Mouse (Mus musculus) CH12F3 (cell line): ENCODE data around the gene Lrrc8a.

Experiments
- in situ Hi-C: fragments of 300-500 bp; cut with MboI; formaldehyde crosslinking; loops from 2 replicates; pipeline ENCODE4 v1.14.3; 2020; ENCODE audit warnings: low sequenced_read_pairs

Gene Lrrc8a

DNA sequence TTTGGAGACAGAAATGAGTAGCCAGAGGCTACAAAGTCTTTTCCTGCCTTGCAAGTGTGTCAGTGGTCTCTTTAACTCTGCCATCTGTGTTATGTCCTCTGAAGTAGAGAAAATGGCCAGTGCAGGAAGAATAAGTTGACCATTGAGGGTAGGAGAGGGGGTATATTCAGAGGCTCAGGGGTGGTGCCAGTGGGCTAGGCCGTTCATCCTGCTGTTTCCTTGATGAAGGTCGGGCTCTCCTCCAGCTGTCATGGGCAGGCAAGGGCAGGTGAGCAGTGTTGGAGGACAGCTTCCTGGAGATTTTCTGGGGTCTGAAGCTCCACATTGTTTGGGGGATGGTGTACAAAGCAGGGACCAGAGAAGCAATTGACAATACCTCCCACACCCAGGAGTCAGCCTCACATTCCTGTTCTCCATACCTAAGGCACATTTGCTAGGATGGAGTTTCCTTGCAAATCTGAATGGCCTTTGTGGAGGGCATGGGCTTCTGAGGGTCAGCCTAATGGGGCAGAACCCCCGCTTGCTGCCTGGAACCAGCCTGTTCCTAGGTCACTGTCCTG lies 1.5 kb downstream of the Lrrc8a start:
- in situ Hi-C loops, result no loop called here

DNA sequence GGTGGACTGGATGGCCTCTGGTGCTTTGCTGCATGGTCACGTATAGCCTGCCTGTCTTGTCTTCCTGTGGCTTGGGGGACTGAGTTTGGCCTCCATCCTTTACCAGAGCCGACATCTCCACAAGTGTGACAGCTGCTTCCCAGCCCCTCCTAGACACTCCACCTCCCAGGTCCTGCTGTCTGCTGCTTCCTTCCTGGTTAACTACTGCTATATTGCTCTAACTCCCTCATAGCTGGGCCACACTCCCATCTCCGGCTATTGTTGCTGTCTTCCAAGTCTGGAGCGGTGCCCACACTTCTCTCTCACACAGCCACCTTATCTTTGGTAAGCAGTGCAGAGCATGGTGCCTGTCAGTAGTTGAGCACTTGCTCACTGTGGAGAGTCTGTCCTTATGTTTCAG lies 2.3 kb downstream of the Lrrc8a start:
- in situ Hi-C loops, result no loop called here

DNA sequence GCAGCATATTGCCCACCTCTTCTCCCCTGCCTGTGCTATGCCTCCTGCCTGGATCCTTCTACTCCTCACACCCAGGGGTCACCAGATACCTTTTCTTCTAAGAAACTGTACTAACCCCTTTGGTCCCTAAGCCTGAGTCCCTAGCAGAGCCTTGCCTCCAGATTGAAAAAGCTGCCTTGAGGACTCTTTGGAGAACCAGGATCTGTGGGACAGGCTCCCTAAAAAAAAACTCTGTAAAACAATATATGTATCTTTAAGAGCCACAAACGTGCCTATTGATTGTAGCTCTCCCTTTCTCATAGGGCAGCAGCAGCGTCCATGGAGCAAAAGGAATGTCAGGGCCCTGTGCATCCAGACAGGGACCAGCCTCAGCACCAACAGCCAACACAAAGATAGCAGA lies 2.8 kb downstream of the Lrrc8a start, which contains the start of gene Gm28035:
TSS of gene Gm28035 (plus strand) at position 301 of the 400 bp plus-strand sequence.
- in situ Hi-C loops, result no loop called here

DNA sequence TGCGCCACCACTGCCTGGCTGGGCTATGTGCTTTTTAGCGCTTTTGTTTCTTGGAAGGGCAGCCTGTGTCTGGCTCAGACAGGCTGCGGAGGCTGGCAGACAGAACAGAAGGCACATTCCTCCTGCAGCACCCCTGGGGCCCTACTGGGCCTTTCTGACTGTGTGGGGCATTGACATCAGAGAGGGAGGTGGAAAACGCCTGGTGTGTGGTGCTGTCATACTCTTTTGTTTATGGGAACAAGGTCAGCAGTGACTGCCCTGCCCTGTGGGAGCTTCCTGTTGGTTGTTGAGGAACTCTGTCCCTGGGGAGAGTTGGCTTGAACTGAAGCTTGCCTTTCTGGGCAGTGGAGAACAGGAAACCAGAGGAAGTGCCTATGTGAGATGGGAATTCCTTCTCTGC lies 5.0 kb downstream of the Lrrc8a start:
- in situ Hi-C loops, result no loop called here

DNA sequence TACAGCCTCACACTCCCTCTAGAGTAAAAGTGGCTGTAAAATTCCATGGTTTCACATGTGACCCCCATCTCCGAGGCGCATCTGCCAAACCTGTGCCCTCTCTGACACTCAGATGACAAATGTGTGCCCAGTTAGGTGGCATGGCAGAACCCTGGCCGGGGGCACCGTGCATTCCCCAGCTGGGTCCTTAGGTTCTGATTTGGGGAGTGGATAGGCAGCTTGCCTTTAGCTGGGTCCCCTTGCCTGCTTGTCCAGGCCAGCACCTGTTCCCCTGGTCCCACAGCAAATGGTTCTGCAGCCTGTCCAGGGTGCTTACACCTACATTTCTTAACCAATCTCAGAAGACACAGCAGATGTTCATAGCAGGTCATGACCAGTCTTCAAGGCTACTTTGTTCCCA lies 5.9 kb downstream of the Lrrc8a start:
- in situ Hi-C loops, result no loop called here

DNA sequence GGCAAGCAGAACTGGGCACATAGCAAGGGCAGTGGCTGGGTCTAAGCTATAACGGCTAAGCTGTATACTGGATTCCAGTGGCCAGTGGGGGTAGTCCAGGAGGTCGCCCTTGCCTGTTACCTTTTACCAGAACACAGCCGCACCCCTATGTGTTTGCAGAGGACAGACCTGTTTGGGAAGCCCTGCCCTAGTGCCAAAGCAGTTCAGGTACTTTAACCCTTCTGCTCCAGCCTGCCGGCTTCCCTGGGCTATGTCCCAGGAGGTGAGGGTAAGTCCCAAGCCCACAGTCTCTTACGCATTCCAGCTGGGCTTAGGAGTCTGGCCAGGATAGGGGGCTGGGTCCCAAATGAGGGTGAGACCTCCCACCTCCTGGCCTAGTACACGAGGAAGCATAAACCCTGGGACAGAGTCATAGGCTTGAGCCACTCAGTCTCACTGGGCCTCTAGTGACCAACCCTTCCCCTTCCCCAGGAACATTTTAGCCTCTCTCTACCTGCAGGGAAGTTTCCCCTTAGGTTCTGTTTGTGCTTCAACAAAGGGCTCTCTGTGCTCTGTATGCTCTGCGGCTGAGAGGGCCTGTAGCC lies 7.2 kb downstream of the Lrrc8a start:
- in situ Hi-C loops, result no loop called here

DNA sequence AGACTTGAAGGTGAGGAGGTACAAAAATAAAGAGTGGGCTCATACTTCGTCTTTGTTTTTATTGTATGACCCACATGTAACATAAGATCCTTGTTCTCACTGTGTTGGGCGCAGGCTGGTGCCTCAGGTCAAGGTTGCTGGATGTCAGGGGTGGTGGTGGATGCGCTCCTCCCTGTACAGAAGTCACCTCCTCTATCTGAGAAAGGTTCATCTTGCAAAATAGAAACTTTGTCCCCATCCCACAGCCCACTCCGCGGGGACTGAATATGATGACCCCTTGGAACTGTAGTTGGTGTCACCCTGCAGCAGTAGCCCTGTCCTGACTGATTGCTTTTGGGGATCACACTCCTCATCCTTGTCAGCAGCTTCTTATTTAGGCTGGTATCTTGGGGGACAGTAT lies 9.5 kb downstream of the Lrrc8a start:
- in situ Hi-C loops, result no loop called here

DNA sequence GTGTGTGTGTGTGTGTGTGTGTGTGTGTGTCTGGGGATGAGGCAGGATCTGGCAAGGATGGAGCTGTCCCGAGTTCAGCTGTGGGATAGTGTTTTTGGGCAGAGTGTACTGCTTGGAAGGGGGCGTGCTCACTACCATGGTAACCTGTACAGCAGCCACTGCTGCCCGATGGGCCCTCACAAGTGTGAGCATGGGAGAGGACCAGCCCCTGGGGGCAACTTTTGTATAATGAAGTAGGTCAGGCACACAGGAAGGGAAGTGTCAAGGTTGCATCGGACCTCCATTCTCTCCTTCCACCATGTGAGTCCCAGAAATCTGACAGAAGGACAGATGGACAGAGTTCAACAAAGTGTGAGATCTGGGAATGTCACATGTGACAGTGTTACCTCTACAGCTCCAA lies 10.2 kb downstream of the Lrrc8a start:
- in situ Hi-C loops, result no loop called here

DNA sequence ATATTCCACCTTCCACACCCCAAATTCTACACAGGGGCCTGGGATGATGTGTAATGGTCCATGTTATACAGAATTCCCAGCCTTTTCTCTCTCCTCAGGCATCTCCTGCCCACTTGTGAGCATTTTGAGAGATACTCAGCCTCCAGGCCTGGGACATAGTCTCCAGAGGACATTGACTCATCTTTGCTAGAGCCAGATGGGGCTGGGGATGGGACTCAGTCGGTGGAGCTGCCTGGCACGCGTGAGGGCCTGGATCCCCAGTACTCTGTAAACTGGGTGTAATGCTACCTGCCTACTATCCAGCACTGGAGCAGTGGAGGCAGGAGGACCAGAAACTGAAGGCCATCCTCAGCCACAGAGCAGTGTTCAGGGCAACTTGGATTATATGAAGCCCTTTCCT lies 11.7 kb downstream of the Lrrc8a start:
- in situ Hi-C loops, result no loop called here

DNA sequence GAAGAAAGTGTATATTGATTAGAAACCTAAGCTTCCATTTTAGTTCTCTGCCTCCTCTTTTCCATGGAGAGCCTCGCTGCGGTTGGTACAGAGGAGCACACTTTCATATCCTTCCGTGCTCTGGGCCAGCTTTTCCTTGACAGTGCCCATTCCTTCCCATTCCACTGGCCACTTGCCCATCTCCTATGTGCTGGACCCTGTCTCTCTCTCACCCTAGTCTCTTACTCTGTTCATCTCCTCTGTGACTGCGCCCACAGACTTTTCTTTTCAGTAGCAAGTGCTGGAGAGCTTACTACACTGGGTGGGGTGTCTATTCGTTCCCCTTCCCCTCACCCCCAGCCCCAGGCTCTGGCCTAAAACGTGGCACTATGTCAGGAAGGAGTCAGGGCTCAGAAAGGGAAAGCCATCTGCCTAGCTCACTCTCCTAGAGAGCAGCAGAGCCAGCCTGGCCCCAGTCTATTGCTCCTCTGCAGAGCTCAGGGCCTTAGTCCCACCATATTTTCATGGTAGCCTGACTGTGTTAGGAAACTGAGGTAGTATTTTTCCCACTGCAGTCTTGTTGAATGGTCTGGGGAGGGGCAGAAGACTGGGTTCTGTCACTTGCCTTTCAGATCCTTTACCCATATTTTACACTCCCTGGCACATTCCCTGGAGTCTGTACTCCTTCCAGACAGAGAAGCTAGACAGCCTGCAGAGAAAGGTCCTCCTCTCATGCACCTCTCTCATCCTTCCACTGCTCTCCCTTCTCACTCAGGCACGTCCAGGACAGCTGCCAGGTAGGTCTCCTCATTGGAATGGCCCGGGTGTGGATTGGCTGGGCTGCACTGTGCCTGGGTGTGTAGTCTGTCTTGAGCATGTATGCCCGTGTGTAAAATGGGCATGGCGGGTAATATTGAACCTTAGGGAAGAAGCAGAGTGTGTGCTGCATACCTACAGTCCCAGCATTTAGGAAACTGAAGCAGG lies 12.9 kb downstream of the Lrrc8a start:
- in situ Hi-C loops, result no loop called here

DNA sequence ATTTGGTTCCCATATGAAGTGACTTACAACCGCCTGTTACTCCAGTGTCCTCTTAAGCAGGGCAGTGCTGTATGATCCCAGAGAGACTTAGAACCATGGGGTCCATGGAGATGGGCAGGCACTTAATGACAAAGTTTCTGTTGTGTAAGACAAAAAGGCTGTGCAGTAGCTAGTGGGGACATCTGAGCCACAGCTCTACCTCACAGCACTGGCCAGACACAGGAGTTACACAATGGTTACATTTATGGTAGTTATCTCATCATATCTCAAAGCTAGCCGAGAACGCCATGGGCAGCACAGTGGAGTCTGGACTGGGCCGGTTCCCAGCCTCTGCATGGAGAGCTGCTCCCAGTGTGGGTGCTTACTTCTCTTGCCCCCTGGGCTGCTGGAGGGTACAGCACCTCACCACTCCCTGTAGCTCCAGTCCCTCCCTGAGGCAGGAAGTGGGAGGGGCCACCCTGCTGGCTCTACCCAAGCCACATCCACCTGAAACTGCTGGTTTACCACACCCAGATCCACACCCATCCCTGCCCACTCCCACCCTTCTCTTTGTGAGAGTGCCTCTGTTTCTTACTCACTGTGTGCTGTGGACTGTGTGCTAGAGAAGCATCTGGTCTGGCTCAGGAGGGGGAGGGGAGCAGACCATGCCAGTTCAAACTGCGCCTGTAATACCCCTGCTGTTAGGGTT lies 14.0 kb downstream of the Lrrc8a start:
- in situ Hi-C loops, result no loop called here

DNA sequence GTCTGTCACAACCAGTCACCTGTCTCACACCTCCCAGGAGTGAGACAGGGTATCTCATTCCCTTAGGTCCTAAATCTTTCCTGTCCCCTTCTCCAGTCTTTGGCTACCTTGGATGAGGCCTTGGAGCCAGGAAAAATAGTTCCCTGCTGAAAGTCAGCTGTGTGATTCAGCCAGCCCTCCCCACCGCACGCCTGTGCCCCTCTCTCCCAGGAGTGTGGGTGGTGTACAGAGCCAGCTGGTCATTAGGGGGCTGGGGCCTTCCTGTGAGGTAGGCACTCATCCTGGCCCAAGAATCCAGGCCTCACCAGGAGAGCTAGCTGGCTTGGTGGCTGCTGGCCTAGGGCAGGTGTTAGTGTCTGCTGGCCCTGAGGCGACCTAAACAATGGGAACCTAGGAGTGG lies 15.0 kb downstream of the Lrrc8a start:
- in situ Hi-C loops, result no loop called here

DNA sequence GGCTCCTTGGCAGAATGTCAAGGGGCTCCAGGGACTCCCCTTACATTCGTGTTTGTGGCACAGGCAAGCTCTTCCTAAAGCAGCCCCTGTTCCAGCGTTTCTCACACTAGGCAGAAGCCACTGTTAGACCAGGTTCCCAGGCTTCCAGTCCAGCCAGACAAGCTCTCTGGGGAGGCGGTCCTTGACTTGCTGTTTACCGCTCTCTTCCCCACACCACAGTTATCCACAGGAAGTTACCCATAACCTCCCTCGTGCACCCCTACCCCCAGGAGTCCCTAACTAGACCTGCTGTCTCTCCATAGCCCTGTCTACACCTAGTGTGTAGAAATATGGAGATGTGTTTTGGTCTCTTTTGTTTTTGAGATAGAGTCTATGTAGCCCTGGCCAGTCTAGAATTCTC lies 16.3 kb downstream of the Lrrc8a start:
- in situ Hi-C loops, result no loop called here

DNA sequence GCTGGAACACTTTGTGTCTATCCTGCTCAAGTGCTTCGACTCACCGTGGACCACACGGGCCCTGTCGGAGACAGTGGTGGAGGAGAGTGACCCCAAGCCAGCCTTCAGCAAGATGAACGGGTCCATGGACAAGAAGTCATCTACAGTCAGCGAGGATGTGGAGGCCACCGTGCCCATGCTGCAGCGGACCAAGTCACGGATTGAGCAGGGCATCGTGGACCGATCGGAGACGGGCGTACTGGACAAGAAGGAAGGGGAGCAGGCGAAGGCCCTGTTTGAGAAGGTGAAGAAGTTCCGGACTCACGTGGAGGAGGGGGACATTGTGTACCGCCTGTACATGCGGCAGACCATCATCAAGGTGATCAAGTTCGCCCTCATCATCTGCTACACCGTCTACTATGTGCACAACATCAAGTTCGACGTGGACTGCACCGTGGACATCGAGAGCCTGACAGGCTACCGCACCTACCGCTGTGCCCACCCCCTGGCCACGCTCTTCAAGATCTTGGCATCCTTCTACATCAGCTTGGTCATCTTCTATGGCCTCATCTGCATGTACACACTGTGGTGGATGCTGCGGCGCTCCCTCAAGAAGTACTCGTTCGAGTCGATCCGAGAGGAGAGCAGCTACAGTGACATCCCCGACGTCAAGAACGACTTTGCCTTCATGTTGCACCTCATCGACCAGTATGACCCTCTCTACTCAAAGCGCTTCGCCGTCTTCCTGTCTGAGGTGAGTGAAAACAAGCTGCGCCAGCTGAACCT lies 18.3 kb downstream of the Lrrc8a start:
- in situ Hi-C loops, result no loop called here

DNA sequence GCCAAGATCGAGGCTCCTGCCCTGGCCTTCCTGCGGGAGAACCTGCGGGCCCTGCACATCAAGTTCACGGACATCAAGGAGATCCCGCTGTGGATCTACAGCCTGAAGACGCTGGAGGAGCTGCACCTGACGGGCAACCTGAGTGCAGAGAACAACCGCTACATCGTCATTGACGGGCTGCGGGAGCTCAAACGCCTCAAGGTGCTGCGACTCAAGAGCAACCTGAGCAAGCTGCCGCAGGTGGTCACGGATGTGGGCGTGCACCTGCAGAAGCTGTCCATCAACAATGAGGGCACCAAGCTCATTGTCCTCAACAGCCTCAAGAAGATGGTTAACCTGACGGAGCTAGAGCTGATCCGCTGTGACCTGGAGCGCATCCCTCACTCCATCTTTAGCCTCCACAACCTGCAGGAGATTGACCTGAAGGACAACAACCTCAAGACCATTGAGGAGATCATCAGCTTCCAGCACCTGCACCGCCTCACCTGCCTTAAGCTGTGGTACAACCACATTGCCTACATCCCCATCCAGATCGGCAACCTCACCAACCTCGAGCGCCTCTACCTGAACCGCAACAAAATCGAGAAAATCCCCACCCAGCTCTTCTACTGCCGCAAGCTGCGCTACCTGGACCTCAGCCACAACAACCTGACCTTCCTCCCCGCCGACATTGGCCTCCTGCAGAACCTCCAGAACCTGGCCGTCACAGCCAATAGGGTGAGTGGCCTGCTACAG lies 19.3 kb downstream of the Lrrc8a start:
- in situ Hi-C loops, result no loop called here

DNA sequence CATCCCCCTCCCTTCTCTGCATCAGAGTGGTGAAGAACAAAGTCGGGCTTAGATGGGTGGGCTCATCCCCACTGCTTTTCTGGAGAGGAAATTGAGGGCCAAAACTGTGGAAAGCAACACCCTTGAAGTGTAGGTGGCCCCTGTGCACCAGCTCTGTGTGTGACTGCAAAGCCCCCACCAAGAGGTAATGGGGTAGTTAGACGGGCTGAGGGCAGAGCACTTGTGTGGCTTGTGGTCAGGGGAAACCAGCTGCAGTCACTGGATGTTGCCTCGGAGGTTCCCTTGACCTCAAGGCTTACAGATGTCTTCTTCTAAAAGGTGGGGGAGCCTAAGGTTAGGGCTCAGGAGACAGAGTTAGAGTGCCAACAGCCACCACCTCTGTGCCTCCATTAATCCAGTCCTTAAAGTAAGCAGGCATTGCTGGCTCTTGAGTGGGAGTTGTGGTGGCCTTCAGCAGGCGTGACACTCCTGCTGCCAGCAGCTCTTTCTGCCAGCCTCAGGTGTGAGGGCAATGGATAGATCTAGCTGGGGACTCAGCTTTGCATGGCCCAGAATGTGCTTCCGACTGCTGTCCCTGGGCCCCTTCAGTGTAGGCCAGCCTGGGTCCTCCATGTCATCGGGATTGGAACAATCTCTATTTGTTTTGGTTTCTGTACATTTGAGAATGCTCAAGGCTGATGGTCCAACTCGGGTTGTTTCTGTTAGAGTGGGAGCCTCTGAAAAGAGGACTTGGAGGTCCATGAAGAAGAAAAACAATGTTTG lies 20.4 kb downstream of the Lrrc8a start:
- in situ Hi-C loops, result no loop called here

DNA sequence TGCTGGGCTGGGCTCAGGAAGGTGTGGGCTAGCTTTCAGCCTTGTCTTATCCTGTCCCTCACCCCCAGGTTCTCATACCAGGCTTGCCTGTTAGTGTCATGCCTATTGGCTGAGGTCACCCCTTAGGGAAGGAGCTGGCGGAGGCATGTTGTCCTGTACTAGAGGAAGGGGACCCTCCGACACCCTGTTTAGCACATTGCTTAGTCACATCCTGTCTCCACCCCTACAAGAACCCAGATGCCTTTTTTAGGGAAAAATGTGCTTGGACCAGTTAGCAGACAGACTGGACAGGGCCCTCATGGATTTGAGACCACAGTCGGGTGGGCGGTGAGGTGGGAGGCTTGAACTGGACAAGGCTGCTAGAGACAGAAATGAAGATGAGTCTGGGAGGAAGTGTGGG lies 21.1 kb downstream of the Lrrc8a start:
- in situ Hi-C loops, result no loop called here

DNA sequence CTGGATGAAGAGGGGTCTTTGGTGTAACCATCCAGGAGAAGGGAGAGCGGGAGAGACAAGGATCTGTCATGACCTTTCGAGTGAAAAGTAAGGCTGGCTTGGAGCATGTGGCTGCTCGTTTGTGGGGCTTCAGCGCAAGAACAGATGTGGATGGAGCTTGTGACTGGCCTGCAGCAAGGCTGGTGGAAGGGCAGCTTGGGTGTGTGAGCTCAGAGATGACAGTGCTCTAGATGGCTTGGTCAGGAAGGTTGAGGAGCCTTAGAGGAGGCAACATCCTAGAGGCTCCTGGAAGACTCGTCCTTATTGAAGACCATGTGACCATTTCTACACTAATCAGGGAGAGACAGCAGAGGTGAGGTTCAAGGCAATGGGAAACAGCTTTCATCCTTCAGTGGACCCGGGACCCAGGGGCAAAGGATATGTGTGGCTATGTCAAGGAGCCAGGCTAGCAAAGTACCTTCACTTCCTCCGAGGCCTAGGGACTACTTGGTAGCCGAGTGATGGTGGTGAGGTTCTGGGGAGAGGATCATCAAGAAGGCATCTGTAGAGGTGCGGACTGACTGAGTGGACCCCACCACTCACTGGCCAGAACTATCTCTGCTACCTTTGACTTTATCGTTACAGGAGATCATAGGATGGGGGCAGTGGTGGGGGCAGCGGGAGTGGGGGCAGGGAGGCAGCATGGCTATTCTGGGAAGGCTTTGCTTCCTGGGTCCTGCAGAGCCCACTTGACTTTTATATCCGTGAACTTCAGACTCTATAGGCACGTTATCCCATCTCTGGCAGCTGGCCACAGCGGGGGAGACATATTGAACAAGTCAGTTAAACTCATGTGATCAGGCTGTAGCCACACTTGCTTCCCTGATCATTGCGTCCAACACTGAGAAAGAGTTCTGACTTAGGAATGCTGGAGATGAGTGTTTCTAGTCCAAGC lies 21.9 kb downstream of the Lrrc8a start:
- in situ Hi-C loops, result no loop called here
